Mouse (Mus musculus) C2C12 (cell line): ENCODE measurements around the gene Coro1c. TPM values are rescaled to one million over a fixed set of nuclear protein-coding genes. Genes with fewer than 3 reads are reported as not detected.
A peak's percentile ranks its signal among the peaks of the same experiment; 100 is the strongest.

Experiments used
- H3K27me3 ChIP-seq: one replicate; pipeline ENCODE4 v1.6.1; 2011; ENCODE audit not compliant: control insufficient read depth, insufficient read depth, insufficient read length
- H3K36me3 ChIP-seq: one replicate; pipeline ENCODE4 v1.6.1; 2011; ENCODE audit not compliant: control insufficient read depth, insufficient read depth
- H3K4me3 ChIP-seq: one replicate; pipeline ENCODE4 v1.5.1; 2011; ENCODE audit warnings: mild to moderate bottlenecking, control low read depth; ENCODE audit not compliant: poor library complexity, insufficient read depth, severe bottlenecking
- H3K79me2 ChIP-seq: one replicate; pipeline ENCODE4 v1.6.1; 2011; ENCODE audit not compliant: control insufficient read depth, insufficient read depth
- H3K79me3 ChIP-seq: one replicate; pipeline ENCODE4 v1.6.1; 2011; ENCODE audit warnings: low read depth, control low read depth
- H3ac ChIP-seq: one replicate; pipeline ENCODE3; 2011; ENCODE audit warnings: low read depth; ENCODE audit not compliant: control insufficient read depth, insufficient read length
- CEBPB ChIP-seq: IDR thresholded peaks from one replicate; pipeline ENCODE4 v1.6.1; 2011; ENCODE audit warnings: low read depth, mild to moderate bottlenecking, control low read depth, moderate library complexity
- CTCF ChIP-seq: IDR thresholded peaks from one replicate; pipeline ENCODE4 v1.5.1; 2011; ENCODE audit not compliant: control insufficient read depth, insufficient read depth, insufficient read length
- FOSL1 ChIP-seq: IDR thresholded peaks from one replicate; pipeline ENCODE4 v1.8.0; 2011; ENCODE audit warnings: mild to moderate bottlenecking, low read length; ENCODE audit not compliant: poor library complexity, insufficient read depth, severe bottlenecking
- MAX ChIP-seq: IDR thresholded peaks from one replicate; pipeline ENCODE4 v1.6.1; 2011; ENCODE audit warnings: mild to moderate bottlenecking, control low read depth
- MYOD1 ChIP-seq: IDR thresholded peaks from one replicate; pipeline ENCODE4 v1.6.1; 2011; ENCODE audit warnings: low read depth; ENCODE audit not compliant: control insufficient read depth, insufficient read length
- MYOG ChIP-seq: IDR thresholded peaks from one replicate; pipeline ENCODE4 v1.6.1; 2011; ENCODE audit not compliant: control insufficient read depth, insufficient read length; ENCODE audit errors: extremely low read depth
- USF1 ChIP-seq: IDR thresholded peaks from one replicate; pipeline ENCODE4 v1.6.1; 2011; ENCODE audit warnings: low read depth, mild to moderate bottlenecking, control low read depth, moderate library complexity
- polyA plus RNA-seq: library from polyadenylated mRNA; unstranded; fragments of >200 nt; fragmentation: generic; extraction: Trizol; gene quantifications from one replicate; pipeline ENCODE4 v1.2.1, GENCODE M21; 2012; ENCODE audit warnings: missing spikeins

The Coro1c gene
- polyA plus RNA-seq, 1 experiment: 156 TPM

GRCm38 (mm10) chr5:113858971-113859370, 49.6 kb downstream of the Coro1c start:
- Histone ChIP-seq H3K36me3 (peaks cover 41% of the 10 kb centered on the region), H3K79me3 (peaks cover 30% of the 10 kb centered on the region), H3K79me2 (peaks cover 100% of the 10 kb centered on the region), H3ac (no peak overlapping the region), H3K27me3 (no peaks in the 10 kb centered on the region), H3K4me3 (no peak overlapping the region)
- TF ChIP-seq CEBPB: no peak
- no peak for TF ChIP-seq MYOD1
- TF ChIP-seq MYOG: no peak
- no peak for TF ChIP-seq CTCF
- TF ChIP-seq USF1: no peak
- no peak for TF ChIP-seq MAX
- TF ChIP-seq FOSL1: no peak

- H3K4me3 ChIP-seq: no peak overlapping the region
Measured at GRCm38 (mm10) chr5:113858550-113858949, 50.0 kb downstream of the Coro1c start.

GRCm38 (mm10) chr5:113857631-113858030, 50.9 kb downstream of the Coro1c start:
- Histone ChIP-seq H3K79me2 (peaks cover 98% of the 10 kb centered on the region), H3K27me3 (no peaks in the 10 kb centered on the region), H3K36me3 (peaks cover 37% of the 10 kb centered on the region), H3ac (no peak overlapping the region), H3K4me3 (no peak overlapping the region), H3K79me3 (peaks cover 34% of the 10 kb centered on the region)
- TF ChIP-seq USF1 (no peak), CEBPB (no peak), FOSL1 (no peak), CTCF (no peak), MAX (no peak), MYOD1 (no peak), MYOG (no peak)

More at GRCm38 (mm10) chr5:113858550-113858949, 50.0 kb downstream of the Coro1c start:
- Histone ChIP-seq H3K36me3 (peaks cover 40% of the 10 kb centered on the region), H3K79me3 (peaks cover 30% of the 10 kb centered on the region), H3K79me2 (peaks cover 100% of the 10 kb centered on the region), H3ac (peak overlapping the region; percentile 22), H3K27me3 (no peaks in the 10 kb centered on the region)
- TF ChIP-seq FOSL1 (no peak), CEBPB (no peak), MYOD1 (no peak), MYOG (no peak), USF1 (no peak), MAX (no peak), CTCF (no peak)

GRCm38 (mm10) chr5:113856631-113857030, 51.9 kb downstream of the Coro1c start:
- Histone ChIP-seq H3K36me3 (peaks cover 35% of the 10 kb centered on the region), H3K27me3 (no peaks in the 10 kb centered on the region), H3K79me2 (peaks cover 88% of the 10 kb centered on the region), H3K4me3 (no peak overlapping the region), H3K79me3 (peaks cover 31% of the 10 kb centered on the region), H3ac (no peak overlapping the region)
- TF ChIP-seq USF1 (no peak), CEBPB (no peak), MYOG (no peak), CTCF (no peak)

GRCm38 (mm10) chr5:113855696-113856095, 52.9 kb downstream of the Coro1c start:
- H3K36me3 ChIP-seq: peaks cover 36% of the 10 kb centered on the region

GRCm38 (mm10) chr5:113855117-113855516, 53.4 kb downstream of the Coro1c start:
- H3K36me3 ChIP-seq: peaks cover 36% of the 10 kb centered on the region
- TF ChIP-seq USF1: no peak
- no peak for TF ChIP-seq FOSL1
- TF ChIP-seq MYOG: no peak
- TF ChIP-seq MYOD1: no peak
- TF ChIP-seq CEBPB: no peak
- TF ChIP-seq MAX: no peak
- TF ChIP-seq CTCF: no peak
- no peak overlapping the region for H3ac ChIP-seq
- H3K27me3 ChIP-seq: no peaks in the 10 kb centered on the region
- peaks cover 72% of the 10 kb centered on the region for H3K79me2 ChIP-seq
- H3K4me3 ChIP-seq: no peak overlapping the region
- peaks cover 21% of the 10 kb centered on the region for H3K79me3 ChIP-seq

More at GRCm38 (mm10) chr5:113855696-113856095, 52.9 kb downstream of the Coro1c start:
- Histone ChIP-seq H3K79me3 (peaks cover 26% of the 10 kb centered on the region), H3ac (no peak overlapping the region), H3K79me2 (peaks cover 78% of the 10 kb centered on the region), H3K4me3 (no peak overlapping the region), H3K27me3 (no peaks in the 10 kb centered on the region)
- no peak for TF ChIP-seq FOSL1
- TF ChIP-seq CTCF: no peak
- no peak for TF ChIP-seq MYOG
- TF ChIP-seq MYOD1: no peak
- TF ChIP-seq MAX: no peak
- TF ChIP-seq CEBPB: no peak
- no peak for TF ChIP-seq USF1
